8 mouse cellular contexts compared by ENCODE assay signal in genomic region chr15:93227764-93228079, GRCm38 (mm10). TPM values are rescaled to one million over a fixed set of nuclear protein-coding genes. Genes with fewer than 3 reads are reported as not detected.
DNase-seq lines count a peak whose midpoint lies in the region; ATAC-seq and TF ChIP-seq lines count a peak whose summit lies in the region.

No protein-coding gene starts in this region.

- no peaks in the 10 kb centered on the region for H3K36me3 ChIP-seq in heart, postnatal 0 days (replicated peaks; ENCODE audit: control insufficient read depth, insufficient read depth, low read length)
- H3K36me3 ChIP-seq in heart, embryonic 11.5 days (ENCODE audit: control insufficient read depth, insufficient read depth, low read length): no peaks in the 10 kb centered on the region
- H3K36me3 ChIP-seq in hindbrain, embryonic 16.5 days (ENCODE audit: control insufficient read depth, insufficient read depth, low read length): no peaks in the 10 kb centered on the region
- no peaks in the 10 kb centered on the region for H3K36me3 ChIP-seq in neural tube, embryonic 13.5 days

- CTCF ChIA-PET in Patski (lab: Charles Lee): interaction anchor here (1.0 to 1.4 kb wide), 6 partner anchors 8 to 16 kb away, joined by 3 to 4 read pairs (median 3); no protein-coding TSS in a partner anchor

- TF ChIP-seq CTCF in heart, postnatal 0 days (IDR thresholded peaks at IDR 0.05; ENCODE audit: low read depth): peak; percentile 80
- TF ChIP-seq CTCF in Patski (IDR thresholded peaks at IDR 0.05): peak; percentile 73

- H3K9me3 ChIP-seq in heart, postnatal 0 days (replicated peaks; ENCODE audit: control insufficient read depth, low read length): no peaks in the 10 kb centered on the region
- no peaks in the 10 kb centered on the region for H3K9me3 ChIP-seq in heart, embryonic 11.5 days (replicated peaks; ENCODE audit: control insufficient read depth, low read length)
- no peaks in the 10 kb centered on the region for H3K9me3 ChIP-seq in hindbrain, embryonic 16.5 days (ENCODE audit: control insufficient read depth, low read length)
- H3K9me3 ChIP-seq in neural tube, embryonic 13.5 days: no peaks in the 10 kb centered on the region

- DNase-seq in heart, postnatal 0 days (ENCODE audit: low spot score): peak; percentile 50
- no peak for DNase-seq in Patski (ENCODE audit: low read depth, low spot score)
- DNase-seq in embryo, embryonic 11.5 days (ENCODE audit: low read depth, low spot score): peak; percentile 29
- peak; percentile 27 to 39 for DNase-seq in left cerebral cortex, postnatal 36 days (ENCODE audit: low spot score in 2 of 2)

- no peak for TF ChIP-seq EP300 in heart, postnatal 0 days (IDR thresholded peaks at IDR 0.05; ENCODE audit: low read depth)

- ATAC-seq in heart, postnatal 0 days (ENCODE audit: insufficient read depth, low read depth): peak; percentile 66; the same call in 1 of the 2 replicates
- no peak for ATAC-seq in heart, embryonic 11.5 days (replicated peaks; ENCODE audit: insufficient number of reproducible peaks, low FRiP score, low TSS enrichment)
- ATAC-seq in Patski: peak; percentile 90
- ATAC-seq in hindbrain, embryonic 16.5 days: peak; percentile 70; the same call in 1 of the 2 replicates
- ATAC-seq in neural tube, embryonic 13.5 days (ENCODE audit: low read depth): peak; percentile 66
- ATAC-seq in erythroid progenitor cell, adult 5-6 weeks (replicated peaks; ENCODE audit: low FRiP score, poor library complexity, severe bottlenecking): no peak

- H3K4me1 ChIP-seq in heart, postnatal 0 days (ENCODE audit: control insufficient read depth, insufficient read depth): no peaks in the 10 kb centered on the region
- H3K4me1 ChIP-seq in heart, embryonic 11.5 days (ENCODE audit: control insufficient read depth, insufficient read depth, low read length): no peaks in the 10 kb centered on the region
- peaks cover 4% of the 10 kb centered on the region; the same call in 1 of the 2 replicates for H3K4me1 ChIP-seq in hindbrain, embryonic 16.5 days (ENCODE audit: control insufficient read depth, insufficient read depth, low read depth, low read length)
- peaks cover 22% of the 10 kb centered on the region for H3K4me1 ChIP-seq in neural tube, embryonic 13.5 days (replicated peaks)

- WGBS in heart, postnatal 0 days: 29% methylated on average over 6 of the region's 6 CpGs
- 24% methylated on average over 6 of the region's 6 CpGs for WGBS in heart, embryonic 11.5 days (ENCODE audit: insufficient replicate concordance)
- 23% methylated on average over 6 of the region's 6 CpGs for WGBS in hindbrain, embryonic 16.5 days
- WGBS in neural tube, embryonic 13.5 days: 29% methylated on average over 6 of the region's 6 CpGs

- in situ Hi-C loops in Patski (cut with MboI; ENCODE audit: low pct_unique_long_range_greater_than_20kb): no loop called here

- POLR2A ChIA-PET in Patski (lab: Charles Lee): no interaction called here

- H3K9ac ChIP-seq in heart, postnatal 0 days (replicated peaks; ENCODE audit: low read depth, low read length): no peak overlapping the region
- H3K9ac ChIP-seq in heart, embryonic 11.5 days (ENCODE audit: low read depth, low read length): no peak overlapping the region
- no peak overlapping the region for H3K9ac ChIP-seq in hindbrain, embryonic 16.5 days (ENCODE audit: low read depth, low read length)
- H3K9ac ChIP-seq in neural tube, embryonic 13.5 days: no peak overlapping the region

- no peak overlapping the region for H3K4me3 ChIP-seq in heart, postnatal 0 days (ENCODE audit: low read depth, low read length)
- no peak overlapping the region for H3K4me3 ChIP-seq in heart, embryonic 11.5 days (ENCODE audit: low read depth, low read length)
- no peak overlapping the region for H3K4me3 ChIP-seq in hindbrain, embryonic 16.5 days (ENCODE audit: low read length)
- no peak overlapping the region for H3K4me3 ChIP-seq in neural tube, embryonic 13.5 days

- H3K27ac ChIP-seq in heart, postnatal 0 days (ENCODE audit: low read depth): no peak overlapping the region
- no peak overlapping the region for H3K27ac ChIP-seq in heart, embryonic 11.5 days (ENCODE audit: low read depth, low read length)
- no peak overlapping the region for H3K27ac ChIP-seq in hindbrain, embryonic 16.5 days (ENCODE audit: low read depth, low read length)
- H3K27ac ChIP-seq in neural tube, embryonic 13.5 days (replicated peaks): peak overlapping the region; percentile 62

- H3K4me2 ChIP-seq in heart, postnatal 0 days (ENCODE audit: low read depth, low read length): no peak overlapping the region
- no peak overlapping the region for H3K4me2 ChIP-seq in heart, embryonic 11.5 days
- H3K4me2 ChIP-seq in hindbrain, embryonic 16.5 days (ENCODE audit: low read length): no peak overlapping the region
- H3K4me2 ChIP-seq in neural tube, embryonic 13.5 days: no peak overlapping the region

- intact Hi-C loops in left cerebral cortex, postnatal 36 days (cut with DNase I): no loop called here

- no peaks in the 10 kb centered on the region for H3K27me3 ChIP-seq in heart, postnatal 0 days (ENCODE audit: control insufficient read depth, insufficient read depth, low read length)
- H3K27me3 ChIP-seq in heart, embryonic 11.5 days (ENCODE audit: control insufficient read depth, insufficient read depth, low read length): no peaks in the 10 kb centered on the region
- peaks cover 9% of the 10 kb centered on the region for H3K27me3 ChIP-seq in Patski
- H3K27me3 ChIP-seq in hindbrain, embryonic 16.5 days (replicated peaks; ENCODE audit: control insufficient read depth, insufficient read depth, low read length): no peaks in the 10 kb centered on the region
- H3K27me3 ChIP-seq in neural tube, embryonic 13.5 days: no peaks in the 10 kb centered on the region

RNA-seq across cellular contexts. Expression of gene Gxylt1, which starts 47.3 kb away (rescaled TPM):
- total RNA-seq in heart, postnatal 0 days (2014; rRNA removed; ENCODE audit: low replicate concordance): 3.6 and 9.3 TPM in 2 replicates
- polyA plus RNA-seq in heart, postnatal 0 days (2015; fragmentation: Nextera tagmentation; extraction: Ambion mirVana): 3.1 and 3.3 TPM in 2 replicates
- polyA plus RNA-seq in heart, embryonic 11.5 days (2014; fragmentation: Nextera tagmentation; extraction: Ambion mirVana): 12.0 and 14.1 TPM in 2 replicates
- polyA plus RNA-seq in Patski (2021): 16.8 TPM
- polyA plus RNA-seq in hindbrain, embryonic 16.5 days (2015; fragmentation: Nextera tagmentation; extraction: Ambion mirVana): 4.3 and 5.7 TPM in 2 replicates
- 10 to 100 TPM in 1 of 2 experiments, 1 to 10 TPM in 1; 9.9 to 13.0 TPM for total RNA-seq in left cerebral cortex, postnatal 36 days (2021)
- 7.0 and 8.5 TPM in 2 replicates for polyA plus RNA-seq in neural tube, embryonic 13.5 days (2015; fragmentation: Nextera tagmentation; extraction: Ambion mirVana)
- total RNA-seq in erythroid progenitor cell, adult 5-6 weeks (2015; ENCODE audit: low replicate concordance): 8.6 and 13.4 TPM in 2 replicates
- 15.2 and 23.7 TPM in 2 replicates for total RNA-seq in erythroid progenitor cell, adult 5-6 weeks (2017; ENCODE audit: low replicate concordance)

Comparison
In these comparisons a context has a peak if more than half of its experiments do, and no peak if none do; other contexts are left out.
1. ATAC-seq: peak in heart, postnatal 0 days (single experiment), Patski (single experiment), hindbrain, embryonic 16.5 days (single experiment) and neural tube, embryonic 13.5 days (single experiment); none in heart, embryonic 11.5 days (single experiment) and erythroid progenitor cell, adult 5-6 weeks (single experiment).